Mouse (Mus musculus): ENCODE measurements around the gene Psap.

DNA sequence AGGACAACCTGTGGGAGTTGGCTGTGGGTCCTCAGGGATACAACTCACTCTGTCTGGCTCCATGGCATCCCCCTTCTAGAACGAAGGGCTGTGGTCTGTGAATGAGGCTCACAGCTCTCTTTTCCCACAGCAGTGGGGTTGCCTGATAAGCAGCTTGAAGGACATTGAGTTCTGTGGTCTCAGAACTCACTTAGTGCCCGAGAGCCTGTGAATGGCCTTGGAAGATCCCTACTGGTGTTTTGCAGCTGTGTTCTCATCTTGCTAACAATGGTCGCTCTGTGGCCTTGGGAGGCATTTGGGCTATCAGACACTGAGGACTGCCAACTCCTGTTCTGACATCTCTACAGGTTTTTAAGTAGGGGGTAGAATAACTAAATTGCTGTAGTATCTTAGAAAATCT, 17.9 kb downstream of the Psap start:
- TF ChIP-seq CTCF (IDR thresholded peaks at IDR 0.05; ENCODE audit: borderline replicate concordance, extremely low read depth, insufficient read depth, insufficient read length) (no peak), POLR2A (IDR thresholded peaks at IDR 0.05; ENCODE audit: borderline replicate concordance, extremely low read depth, insufficient read depth, insufficient read length, poor library complexity, severe bottlenecking) (no peak)
